Mouse (Mus musculus) large intestine, adult 2 months (tissue): ENCODE data around the gene Isca1. TPM values are rescaled to one million over a fixed set of nuclear protein-coding genes. Genes with fewer than 3 reads are reported as not detected.

ENCODE experiments used
- DNase-seq: peaks from one replicate; pipeline ENCODE4 v3.0.0-alpha.2; 2012; ENCODE audit warnings: low read depth, low spot score
- WGBS: fragments of 180-500 bp; shearing (Covaris S2); methylation state at CpG from one replicate; pipeline ENCODE4 v1.1.7; 2018; 5-methylcytosine and 5-hydroxymethylcytosine counted together
- polyA plus RNA-seq: library from polyadenylated mRNA; depleted of rRNA; stranded (reverse); fragments of >200 nt; gene quantifications from 2 replicates; pipeline ENCODE4 v1.2.3, GENCODE M21; 2012; rRNA removed

Isca1 gene
- polyA plus RNA-seq, 1 experiment, result 76.0 TPM

DNA sequence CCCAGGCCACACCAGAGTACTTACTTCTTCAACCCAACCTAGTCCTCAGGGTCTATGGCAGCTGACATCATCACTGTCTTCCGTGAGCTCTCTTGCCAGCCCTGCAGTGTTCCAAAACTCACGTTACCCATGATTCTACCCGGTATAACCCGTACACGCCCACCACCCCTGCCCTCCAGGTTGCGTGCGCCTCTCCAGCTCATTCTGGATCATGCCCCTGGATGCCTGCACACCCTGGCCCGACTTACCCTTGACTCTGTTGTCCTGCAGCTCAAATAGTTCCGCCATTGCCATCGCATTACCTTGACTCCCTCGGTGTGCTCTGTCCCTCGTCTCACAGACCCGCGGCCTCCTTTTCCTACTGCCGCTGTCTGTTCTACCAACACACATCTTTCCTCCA is 59.4 kb downstream of the Isca1 start, which contains the start of gene Spata31d1a:
Gene Spata31d1a, minus strand, starts transcription at position 101 of the 400 bp plus-strand sequence.
- 88% methylated on average over 15 of the region's 15 CpGs for WGBS
- no peak for DNase-seq

Other genes with a start within 250 kb of the Isca1 start
- 2.2 and 2.8 TPM in 2 replicates for gene Agtpbp1, start 184.6 kb downstream of the Isca1 start, polyA plus RNA-seq
- gene Naa35, start 184.6 kb downstream of the Isca1 start, polyA plus RNA-seq, result 41.5 and 43.7 TPM in 2 replicates
- 84.2 and 88.5 TPM in 2 replicates for gene Golm1, start 94.0 kb downstream of the Isca1 start, polyA plus RNA-seq
- gene 4921517D22Rik, start 75.7 kb downstream of the Isca1 start, polyA plus RNA-seq, result not detected in 2 replicates
- gene Spata31d1a, start 59.5 kb downstream of the Isca1 start, polyA plus RNA-seq, result not detected in 2 replicates
- gene Spata31d1b, start 57.5 kb downstream of the Isca1 start, polyA plus RNA-seq, result not detected in 2 replicates
- not detected in 2 replicates for gene Spata31d1d, start 38.1 kb downstream of the Isca1 start, polyA plus RNA-seq
- not detected in 2 replicates for gene 1700014D04Rik, start 23.1 kb downstream of the Isca1 start, polyA plus RNA-seq
- not detected in 2 replicates for gene Gm49354, start 12.4 kb upstream of the Isca1 start, polyA plus RNA-seq
- 20.5 and 34.0 TPM in 2 replicates for gene Tut7, start 53.3 kb upstream of the Isca1 start, polyA plus RNA-seq